Mouse (Mus musculus) gonadal fat pad, adult 2 months (tissue): ENCODE data around the gene AL732309.1. TPM values are rescaled to one million over a fixed set of nuclear protein-coding genes. Genes with fewer than 3 reads are reported as not detected.

Experiments
- DNase-seq: peaks from one replicate; pipeline ENCODE4 v3.0.0-alpha.2; 2012; ENCODE audit warnings: low read depth
- polyA plus RNA-seq: library from polyadenylated mRNA; depleted of rRNA; stranded (reverse); fragments of >200 nt; gene quantifications from 2 replicates; pipeline ENCODE4 v1.2.3, GENCODE M21; 2012; rRNA removed

Gene AL732309.1
- polyA plus RNA-seq: 23.2 and 23.7 TPM in 2 replicates

DNA sequence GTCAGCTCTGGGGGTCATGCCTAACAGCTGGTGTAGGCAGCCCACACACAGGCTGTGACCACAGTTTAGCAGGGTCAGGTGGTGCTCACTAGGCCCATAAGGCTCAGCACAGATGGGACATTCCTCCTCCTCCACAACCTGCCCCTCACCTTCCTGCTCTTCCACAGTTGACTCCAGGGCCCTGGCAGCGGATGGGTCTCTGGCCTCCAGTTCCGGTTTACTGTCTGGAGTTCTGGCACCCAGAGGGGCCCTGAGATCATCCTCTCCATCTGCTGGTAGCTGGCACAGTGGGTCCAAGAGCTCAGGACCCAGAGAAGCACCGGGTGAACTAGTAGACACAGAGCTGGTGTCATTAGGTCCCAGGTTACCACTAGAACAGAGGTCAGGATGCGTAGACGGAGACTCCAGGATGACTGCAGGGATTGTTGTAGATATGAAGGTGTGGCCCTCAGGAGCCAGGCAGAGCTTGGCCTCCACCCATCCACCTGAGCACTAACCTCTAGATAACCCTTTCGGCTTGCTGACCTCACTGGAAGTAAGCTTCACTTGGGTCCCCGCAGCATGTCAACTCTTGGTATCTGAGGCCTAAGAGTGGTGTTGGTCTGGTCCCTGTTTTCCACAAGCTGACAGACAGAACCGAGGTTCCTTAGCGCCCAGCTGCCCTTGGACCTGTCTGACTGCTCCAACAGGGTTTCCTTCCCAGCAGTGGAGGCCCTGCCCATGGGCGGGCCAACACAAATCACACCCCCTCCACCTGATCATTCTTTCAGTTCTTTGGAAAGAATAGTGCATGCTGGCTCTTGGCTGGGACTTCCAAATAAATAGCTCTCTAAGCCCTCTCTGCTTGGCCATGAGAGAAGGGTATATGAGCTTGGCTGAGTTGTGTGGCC is at the start of gene AL732309.1:
AL732309.1 (minus strand) TSS at position 681 of the 890 bp plus-strand sequence.
- no peak for DNase-seq

DNA sequence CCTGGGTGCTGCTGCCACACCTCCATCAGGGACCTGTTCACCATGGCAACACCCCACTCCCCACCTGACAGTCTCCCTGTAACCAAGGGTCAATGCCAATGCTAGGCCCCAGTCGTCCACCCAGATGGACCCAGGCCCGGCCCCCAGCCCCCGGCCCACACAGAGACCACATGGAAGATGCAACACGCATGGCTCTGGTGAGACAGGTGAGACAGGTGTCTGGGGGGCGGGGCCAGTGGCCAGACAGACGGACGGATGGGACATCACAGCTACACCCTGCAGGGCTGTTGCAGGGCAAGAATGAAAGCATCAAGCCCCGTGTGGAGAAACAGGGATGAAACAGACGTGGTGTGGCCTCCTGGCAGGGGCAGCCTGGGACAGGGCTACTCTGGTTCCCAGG is 47.0 kb upstream of the AL732309.1 start:
- no peak for DNase-seq

DNA sequence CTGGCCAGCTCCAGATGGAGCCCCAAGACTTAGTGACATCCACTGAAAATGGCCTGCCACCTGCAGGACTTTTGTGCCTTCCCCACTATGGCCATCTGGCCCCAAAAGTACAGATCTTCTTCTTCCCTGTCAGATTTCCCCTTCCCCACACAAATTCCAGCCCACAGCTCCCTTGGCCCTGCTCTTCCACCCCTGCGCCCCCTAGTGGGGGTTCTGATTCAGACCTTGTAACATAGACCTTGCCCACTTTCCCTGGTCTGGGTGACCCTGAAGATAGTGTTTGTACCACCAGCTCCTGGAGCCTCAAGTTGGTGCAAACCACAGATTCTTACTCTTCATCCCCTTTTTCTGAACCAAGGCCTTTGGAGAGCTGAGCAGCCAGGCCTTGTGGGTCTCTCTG is 46.2 kb upstream of the AL732309.1 start:
- DNase-seq: no peak

DNA sequence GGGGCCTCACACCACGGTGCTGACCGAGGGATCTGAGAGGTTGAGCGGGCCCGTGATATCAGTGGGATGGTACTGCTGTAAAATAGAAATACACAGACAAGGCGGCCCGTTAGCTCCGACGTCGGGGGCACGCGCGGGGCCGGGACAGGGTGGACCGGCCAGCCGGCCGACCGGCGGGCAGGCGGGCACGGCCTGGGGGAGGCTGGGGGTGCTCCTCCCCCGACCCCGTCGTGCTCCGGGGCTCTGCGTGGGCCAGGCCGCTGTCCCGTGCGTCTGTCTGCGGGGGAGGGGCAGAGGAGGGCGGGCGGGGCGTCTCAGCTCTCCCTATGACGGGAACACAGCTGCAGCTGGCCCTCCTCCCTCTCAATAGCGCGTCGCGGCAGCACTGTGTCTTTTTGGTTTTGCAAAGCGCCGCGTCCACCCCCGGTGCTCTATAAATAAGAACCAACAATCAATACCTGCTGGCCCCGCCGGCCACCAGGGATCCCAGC is 45.4 kb upstream of the AL732309.1 start:
- DNase-seq: no peak

DNA sequence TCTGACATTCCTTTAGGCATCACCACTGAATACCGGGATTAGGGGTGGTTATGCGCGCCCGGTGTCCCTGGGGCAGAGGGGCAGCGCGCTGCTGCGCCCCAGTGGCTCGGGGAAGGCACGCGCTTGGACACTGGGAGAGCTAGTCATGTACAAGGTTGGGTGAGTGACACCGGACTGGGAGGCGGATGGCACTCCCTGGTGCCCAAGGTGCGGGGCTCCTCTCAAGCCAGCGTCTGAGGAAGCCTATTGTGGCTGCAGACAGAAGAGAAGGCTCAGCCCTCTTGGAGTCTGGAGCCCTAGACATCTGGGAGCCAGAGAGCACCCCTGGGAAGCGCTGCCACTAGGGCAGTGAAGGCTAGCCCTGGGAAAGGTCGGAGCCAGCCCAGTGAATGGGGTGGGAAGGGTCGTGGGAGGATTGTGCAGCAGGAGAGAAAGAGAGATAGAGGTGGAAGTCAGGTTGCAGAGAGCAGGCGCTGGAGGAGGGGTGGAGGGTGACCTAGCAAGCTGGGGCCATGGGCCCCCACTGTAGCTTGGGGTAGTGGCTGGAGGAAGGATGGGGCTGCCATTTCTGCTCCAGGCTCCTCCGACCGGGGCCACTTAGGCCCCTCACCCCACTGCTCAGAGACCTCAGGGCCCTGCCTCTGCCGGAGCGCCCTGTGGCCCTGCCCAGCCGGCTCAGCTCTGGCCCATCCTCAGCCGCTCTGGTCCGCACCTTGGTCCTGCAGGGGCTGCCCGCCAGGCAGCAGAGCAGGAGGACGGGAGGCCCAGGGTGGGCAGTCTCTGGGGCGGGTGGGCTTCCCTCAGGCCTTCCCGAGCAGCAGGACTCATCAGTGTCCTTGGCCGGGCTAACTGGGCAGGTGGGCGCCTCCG is 44.8 kb upstream of the AL732309.1 start:
- no peak for DNase-seq

DNA sequence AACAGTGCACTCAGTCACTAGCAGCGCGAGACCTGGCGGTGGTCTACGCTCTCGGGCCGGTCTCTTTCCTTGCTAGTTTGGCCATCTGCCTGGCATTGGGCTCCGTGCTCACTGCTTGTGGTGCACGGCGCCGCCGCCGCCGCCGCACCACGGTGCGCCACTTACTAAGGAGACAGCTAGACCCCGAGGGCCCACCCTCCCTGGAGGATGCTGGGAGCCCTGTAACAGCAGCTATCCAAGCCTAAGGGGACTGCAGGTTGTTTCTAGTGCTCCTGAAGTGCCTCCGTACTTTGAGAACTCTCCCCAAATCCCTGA is 44.1 kb upstream of the AL732309.1 start:
- DNase-seq: no peak

DNA sequence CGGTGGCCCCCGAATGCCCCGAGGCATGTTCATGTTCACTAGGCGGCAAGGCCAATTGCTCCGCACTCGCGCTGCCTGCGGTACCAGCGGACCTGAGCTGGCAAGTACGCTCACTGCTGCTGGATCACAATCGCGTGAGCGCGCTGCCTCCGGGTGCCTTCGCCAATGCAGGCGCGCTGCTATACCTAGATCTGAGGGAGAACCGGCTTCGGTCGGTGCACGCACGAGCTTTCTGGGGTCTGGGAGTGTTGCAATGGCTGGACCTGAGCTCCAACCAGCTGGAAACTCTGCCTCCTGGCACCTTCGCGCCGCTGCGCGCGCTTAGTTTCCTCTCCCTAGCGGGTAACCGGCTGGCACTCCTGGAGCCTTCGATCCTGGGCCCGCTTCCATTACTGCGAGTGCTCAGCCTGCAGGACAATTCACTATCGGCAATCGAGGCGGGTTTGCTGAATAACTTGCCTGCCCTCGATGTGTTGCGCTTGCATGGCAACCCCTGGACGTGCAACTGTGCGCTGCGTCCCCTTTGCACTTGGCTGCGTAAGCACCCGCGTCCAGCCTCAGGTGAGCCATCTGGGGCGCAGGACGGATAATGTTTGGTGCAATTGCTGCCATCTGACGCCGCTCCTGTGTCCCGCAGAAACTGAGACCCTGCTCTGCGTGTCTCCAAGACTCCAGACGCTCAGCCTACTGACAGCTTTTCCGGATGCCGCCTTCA is 43.6 kb upstream of the AL732309.1 start:
- DNase-seq: no peak

DNA sequence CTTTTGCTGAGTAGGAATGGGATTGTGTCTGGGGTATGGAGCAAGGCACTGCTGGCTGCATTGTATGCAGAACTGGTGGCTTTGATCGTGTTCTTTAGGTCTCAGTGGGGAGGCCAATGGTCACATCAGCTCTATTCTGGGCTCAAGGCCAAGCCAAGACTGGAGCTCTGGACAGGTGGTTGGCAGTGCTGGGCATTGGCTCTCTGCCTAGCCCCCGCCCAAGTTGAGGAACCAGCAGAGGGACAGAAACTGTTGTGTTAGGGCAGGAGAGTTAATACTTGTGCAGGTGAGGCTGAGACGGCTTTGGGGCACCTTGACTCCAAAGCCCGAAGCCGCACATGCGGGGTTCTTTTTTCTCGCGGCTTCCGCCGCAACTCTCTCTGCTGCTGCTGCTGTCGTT is 43.0 kb upstream of the AL732309.1 start, which contains the start of gene Lrrc26:
Lrrc26 (plus strand) TSS at position 265 of the 400 bp plus-strand sequence.
- no peak for DNase-seq

DNA sequence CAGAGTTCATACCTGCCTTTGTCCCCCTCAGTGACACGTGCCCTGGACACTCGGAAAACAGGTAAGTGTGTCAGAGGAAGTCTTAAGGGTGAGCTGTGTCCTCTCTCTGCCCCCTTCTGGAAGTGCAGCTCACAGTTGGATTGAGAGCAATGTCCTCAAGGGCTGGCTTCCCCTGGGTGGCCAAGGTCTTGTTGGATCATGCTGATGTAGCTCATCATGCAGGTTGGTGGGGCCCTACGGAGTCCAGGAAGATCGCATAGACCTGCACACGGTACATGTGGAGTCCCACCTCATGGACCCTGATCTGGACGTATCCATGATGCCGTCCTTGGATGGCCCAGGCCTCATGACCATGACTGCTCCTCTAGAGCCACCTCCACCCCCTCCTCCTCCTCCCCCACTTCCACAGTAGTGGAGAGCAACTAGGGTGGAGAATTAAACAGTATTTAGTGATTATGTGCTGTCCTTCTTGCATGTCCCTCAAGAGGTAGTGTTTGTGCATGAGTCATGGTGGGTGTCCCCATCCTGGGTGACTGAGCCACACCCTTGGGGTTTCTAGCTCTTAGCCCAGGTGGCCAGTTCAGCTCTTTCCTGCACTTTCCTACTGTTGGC is 42.2 kb upstream of the AL732309.1 start:
- DNase-seq: no peak

DNA sequence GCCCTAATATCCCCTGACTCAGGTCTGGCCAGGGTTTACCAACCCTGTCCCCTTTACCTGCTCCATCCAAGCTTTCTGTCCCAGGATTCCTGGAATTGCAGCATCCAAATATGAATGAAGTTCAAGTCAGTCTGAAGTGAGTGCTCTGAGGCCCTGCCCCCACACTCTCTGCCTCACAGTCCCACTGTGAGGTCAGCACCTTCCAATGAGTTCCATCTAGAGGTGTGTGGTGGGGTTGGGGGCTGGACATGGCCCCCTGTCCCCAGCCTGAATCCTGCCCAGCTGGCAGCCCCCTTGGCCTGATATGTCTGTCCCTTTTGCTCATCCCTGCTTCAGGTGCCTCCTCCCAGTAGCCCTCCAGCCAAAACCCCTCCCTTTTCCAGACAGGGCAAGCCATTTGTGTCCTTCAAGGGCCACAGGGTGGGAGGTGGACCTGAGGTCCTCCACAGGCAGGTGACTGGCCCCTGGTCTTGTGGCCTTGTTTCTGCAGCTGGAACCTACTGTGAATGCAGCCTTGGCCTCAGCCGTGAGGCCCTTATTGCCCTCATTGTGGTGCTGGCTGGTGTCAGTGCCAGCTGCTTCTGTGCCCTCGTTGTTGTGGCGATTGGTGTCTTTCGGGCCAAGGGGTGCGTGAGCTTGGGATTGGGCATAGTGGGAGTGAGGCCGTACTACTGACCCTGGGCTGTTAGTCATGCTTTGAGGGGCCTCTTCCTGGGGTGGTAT is 41.4 kb upstream of the AL732309.1 start, which contains the start of gene Tmem210:
Tmem210 (plus strand) TSS at position 219 of the 723 bp plus-strand sequence.
- DNase-seq: no peak

DNA sequence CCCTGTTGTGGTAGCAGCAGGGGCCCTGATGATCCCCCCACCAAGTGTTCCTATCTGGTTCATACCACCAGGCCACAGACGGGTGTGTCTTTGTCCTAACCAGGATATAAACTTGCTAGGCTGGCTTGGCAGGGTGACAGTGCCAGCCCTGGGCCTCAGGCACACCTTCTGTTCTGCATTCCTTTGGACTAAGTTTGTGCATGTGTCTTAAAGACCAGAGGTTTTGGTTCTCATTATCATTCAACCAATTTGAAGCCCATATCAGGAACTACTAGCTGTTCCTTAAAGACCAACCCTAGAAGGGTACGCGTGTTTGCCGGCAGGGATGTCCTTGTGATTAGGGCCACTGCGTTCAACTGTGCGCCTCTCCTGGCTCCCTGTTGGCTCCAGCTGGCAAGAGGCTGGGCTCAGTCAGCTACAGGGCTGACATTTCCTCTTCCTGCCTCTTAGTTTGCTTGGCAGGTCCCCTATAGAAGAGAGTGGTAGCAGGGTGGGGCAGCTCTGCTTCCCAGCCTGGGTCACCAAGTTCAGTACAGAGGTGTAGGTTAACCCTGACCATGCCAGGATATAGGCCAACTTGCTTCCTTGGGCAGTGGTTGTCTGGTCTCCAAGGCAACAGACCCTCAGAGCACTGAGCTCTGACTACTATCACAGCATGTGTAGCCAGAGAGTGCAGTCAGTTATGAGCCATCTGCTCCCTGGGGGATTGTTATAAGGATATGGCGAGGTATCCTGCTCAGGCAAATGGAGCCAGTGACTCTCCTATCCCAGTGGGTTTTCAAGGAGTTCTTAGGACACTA is 40.4 kb upstream of the AL732309.1 start:
- peak; percentile 66 for DNase-seq

DNA sequence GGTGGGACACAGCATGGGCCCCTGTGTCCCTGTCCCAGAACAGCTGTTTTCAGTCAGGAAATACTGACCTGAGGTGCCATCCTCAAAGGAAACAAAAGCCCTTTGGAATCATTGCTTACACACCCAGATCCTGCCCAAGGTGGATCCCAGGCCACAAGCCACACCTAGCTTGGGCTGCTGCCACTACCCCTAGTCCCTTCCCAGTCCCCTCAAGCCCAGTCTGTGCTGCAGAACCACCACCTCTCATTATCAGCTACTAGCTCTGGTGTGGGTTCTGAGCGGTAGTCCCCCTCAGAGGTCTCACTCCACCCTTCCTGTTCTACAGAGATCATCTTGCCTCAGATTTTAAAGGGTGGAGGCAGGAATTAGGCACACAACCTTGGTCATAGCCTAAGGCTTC is 39.7 kb upstream of the AL732309.1 start:
- no peak for DNase-seq

DNA sequence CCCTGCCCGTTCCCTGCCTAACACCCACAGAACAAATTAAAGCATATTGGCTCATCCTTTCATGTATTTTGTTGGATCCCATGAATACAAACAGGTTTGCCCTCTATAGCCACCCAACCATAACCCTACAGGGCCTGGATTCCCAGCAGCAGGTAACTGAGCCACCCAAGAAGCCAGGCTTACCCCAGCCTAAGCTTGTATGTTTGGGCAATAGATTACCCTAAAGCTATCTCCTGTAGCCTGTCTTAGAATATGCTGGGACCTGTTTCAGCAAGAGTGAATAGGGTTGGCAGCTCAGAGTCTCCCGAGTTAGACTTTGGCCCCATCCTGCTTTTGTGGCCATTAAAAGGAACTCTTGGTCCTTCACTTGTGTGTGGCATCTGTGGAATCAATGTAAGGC is 38.9 kb upstream of the AL732309.1 start:
- DNase-seq: peak; percentile 89

DNA sequence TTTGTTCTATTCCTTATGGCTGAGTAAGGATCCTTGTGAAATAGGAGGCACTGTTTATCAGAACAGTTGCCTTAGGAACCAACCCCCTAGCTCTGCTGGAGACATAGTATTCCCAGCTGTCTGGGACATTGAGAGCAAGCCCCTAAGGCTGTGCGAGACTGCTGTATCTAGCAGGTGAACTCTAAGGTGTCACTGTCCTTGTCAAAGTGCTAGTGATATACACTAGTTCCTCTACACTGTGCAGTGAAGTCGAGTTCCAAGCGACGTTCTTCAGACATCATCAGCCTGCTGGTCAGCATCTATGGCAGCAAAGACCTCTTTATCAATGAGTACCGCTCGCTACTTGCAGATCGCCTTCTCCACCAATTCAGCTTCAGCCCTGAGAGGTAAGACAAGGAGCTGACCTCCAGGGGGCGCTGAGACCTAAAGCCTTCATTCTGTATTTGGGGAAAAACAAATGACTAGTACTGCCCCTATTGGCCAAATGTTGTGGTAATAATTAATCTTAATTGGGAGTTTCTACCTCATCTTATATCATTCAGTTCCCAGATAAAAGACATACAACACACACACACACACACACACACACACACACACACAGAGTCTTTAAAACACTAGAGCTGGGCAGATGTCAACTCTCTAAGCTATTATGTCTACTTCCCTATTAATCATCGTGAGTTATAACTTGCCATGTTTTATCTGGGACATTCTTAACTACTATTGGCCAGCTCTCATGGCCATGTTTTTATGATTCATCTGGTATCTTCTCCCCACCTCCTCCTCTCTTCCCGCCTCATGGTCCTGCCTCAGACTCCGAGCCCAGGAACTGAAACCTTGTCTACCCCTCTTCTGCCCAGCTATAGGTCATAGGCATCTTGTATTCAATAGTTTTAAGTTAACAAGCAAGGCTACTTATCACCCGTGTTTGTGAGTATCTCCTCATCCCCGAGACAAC is 32.5 kb upstream of the AL732309.1 start:
- no peak for DNase-seq

DNA sequence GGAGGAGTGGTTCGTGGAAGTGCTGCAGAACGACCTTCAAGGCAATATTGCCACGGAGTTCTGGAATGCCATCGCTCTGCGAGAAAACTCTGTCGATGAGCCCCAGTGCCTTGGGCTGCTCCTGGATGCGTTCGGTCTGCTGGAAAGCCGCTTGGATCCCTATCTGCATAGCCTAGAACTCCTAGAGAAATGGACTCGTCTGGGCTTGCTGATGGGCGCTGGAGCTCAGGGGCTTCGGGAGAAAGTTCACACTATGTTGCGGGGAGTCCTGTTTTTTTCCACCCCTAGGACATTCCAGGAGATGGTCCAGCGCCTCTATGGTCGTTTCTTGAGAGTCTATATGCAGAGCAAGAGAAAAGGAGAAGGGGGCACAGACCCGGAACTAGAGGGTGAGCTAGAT is 26.3 kb upstream of the AL732309.1 start:
- no peak for DNase-seq

DNA sequence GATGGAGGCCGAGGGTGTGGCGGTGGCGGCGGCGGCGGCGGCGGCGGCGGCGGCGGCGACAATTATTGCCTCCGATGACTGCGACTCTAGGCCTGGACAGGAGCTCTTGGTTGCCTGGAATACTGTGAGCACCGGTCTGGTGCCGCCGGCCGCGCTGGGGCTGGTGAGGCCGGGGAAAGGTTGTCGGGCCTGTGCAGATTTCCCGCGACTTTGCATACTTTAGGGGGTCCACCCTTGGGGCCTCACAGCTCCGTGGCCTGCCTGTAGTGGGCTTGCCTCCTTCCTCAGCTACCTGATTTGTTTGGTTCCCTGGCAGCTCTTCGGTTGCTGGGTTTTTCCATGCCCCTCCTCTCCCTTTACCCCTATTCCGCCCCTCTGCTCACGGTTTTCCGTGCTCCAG is 25.9 kb upstream of the AL732309.1 start:
- no peak for DNase-seq

DNA sequence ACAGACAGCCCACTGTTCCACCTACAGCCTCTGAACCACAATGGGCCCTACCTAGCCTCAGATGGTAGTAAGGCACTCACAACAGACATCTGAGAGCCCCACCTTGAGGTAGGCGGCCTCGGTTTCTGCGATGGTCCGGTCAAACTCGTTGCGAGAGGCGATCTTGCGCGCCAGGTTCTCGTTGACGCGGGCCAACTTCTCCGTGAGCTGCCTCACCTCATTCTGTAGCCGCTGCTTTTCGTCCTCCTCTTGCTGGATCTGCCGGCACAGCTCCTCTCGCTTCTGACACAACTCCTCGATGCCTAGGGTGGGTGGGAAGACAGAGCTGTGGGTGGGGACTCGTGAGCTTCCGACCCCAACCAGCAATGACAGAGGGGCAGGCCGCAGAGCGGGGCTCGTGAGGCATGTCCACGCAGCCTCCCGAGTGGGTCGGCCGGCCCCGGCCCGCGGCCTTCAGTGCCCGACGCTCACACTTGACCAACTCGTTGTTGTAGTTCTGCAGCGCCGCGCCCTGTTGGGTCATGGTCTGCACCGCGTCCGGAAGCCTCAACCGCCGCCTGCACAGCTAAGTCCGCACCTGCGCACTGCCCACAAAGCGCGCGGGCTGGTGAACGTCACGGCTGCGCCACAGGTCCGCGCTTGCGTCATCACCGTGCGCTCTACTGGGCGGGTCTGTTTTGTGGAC is 25.3 kb upstream of the AL732309.1 start, which contains the start of the genes Ssna1 and Anapc2:
Ssna1 (minus strand) TSS at position 612 of the 685 bp plus-strand sequence.
Anapc2 (plus strand) TSS at position 652 of the 685 bp plus-strand sequence.
- DNase-seq: peak; percentile 62
